Mouse (Mus musculus) cerebellum, adult 8-10 months (tissue): ENCODE measurements at regions not wholly inside any gene's neighbourhood (a gene's known extent, or its start where the extent isn't known, plus 50 kb on each side); places are given as distances from the start of the nearest gene placed in this dataset.
A peak's percentile ranks its signal among the peaks of the same experiment; 100 is the strongest.

ENCODE experiments used
- DNase-seq: peaks from one replicate; pipeline ENCODE4 v3.0.0; 2022

DNA sequence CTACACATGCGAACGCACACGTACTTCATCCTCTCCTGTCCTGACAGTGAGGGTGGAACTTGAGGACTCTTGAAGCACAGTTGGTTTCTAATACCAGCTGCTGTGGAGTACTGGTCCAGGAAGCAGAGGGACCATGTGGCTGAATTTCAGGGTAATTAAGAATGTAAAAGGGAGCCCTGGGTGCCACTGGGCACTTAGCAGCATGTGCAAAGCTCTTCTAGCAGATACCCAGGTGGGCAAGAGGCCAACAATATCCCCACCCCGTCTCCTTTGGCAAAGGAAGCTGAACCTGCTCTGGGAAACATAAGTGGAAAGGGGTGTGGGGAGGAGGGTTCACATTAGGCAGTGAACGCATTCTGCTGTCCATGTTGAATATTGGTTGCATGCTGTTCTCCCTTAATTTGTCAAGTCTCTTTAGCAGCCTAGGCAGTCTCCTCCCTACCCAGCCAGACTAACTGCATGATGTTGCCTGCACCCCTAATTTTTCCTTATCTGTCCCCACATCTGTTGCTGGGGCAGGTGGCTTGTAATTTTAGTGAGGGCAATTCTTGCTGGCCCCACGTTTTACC is 369.6 kb downstream of the Sorl1 start:
- DNase-seq, result no peak

DNA sequence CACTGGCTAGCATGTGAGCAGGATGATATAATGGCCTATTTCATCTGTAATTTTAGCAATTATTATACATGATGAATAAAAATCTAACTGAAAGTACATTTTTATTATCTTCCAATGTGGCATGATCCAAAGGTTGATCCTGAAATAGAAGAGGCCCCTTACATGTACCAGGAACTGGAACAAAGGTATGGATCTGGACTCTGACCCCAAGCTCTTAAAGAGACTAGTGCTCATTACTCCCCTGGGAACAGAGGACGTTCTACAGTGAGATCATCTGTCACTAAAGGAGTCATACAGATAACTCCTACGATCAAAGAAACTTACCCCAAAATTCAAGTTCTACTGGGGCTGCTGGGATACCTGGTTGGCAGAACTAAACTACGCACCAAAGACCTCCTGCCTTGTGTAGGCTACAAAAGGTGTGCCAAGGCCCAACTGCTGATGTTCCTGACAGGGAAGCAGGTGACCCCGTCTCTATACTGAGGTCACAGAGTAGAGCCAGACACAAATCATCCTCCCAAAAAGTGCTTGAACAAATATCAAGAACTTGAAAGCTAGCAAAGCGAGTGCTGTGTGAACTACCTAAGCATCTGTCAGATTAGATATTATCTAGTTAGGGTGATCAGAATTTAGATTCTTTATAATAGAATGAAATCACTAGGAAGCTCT is 378.0 kb downstream of the Sorl1 start:
- no peak for DNase-seq

DNA sequence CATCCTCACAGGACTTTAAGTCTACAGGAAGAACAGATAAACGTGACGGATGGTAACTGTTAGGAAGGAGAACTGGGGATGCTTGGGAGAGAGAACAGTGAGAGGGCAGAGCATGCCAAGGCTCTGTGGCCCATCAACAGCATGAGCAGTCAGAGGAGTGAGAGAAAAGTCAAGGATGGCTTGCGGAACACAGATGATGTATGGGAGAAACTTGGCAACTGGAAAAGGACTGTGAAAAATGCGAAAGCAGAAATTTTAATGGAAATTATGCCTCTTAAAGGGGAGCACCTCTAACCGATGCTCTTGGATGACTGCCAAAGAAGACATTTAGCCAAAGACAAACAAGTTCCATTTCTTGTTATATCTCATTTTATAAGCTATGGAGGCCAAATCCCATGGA is 382.6 kb downstream of the Sorl1 start:
- DNase-seq, result no peak

DNA sequence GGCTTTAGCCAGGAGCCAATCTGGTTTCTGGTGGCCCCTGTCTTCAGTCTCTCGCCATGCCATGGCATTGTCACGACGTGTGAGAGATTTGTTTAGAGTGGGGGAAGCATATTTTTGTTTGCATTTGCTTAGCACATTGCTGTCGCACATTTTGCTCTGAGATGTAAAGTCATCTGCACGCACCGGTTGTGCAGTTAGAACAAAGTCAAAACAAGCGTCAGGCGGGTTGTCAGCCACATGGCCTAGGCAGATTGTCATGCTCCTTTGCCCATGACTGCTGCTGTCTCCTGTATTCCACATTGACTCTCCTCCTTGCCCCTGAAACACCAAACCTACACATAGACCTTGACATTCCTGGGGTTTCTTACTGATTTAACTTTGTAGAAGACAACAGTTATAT is 383.6 kb downstream of the Sorl1 start:
- DNase-seq, result no peak

DNA sequence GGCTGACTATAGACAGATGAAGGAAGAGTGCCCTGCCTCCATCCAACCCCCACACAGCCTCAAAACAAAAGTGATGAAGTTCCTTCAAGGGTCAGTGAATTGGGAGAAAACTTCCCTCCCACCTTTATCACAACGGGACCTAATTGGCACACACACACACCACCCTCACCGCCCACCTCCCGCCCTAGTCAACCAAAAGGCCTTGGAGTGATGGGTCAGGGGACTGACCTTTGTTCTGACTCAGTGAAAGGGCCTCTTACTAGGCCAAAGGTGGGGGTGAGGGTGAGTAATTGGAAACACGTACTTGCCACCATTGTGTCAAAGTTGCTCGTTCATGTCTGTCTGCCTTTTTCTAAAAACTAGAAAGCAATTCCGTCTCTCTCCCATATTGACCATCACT is 386.4 kb downstream of the Sorl1 start:
- no peak for DNase-seq

DNA sequence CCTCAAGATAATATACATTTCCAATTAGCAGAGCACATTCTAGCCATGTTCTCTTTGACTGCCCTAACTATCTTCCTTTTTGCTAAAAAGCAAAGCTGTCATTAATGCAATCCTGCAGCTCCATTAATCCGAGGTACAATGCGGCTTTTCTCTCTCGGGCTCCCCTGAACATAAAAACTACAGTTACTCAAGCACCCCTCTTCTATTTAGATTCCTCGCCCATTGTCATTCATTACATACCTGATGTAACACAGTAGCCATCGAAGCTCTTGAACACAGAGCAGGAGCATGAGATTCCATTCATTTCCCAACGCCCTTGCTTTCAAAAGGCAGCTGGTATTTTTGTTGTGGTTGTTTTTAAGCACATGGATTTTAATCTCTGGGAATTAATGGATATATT is 387.2 kb downstream of the Sorl1 start:
- no peak for DNase-seq

DNA sequence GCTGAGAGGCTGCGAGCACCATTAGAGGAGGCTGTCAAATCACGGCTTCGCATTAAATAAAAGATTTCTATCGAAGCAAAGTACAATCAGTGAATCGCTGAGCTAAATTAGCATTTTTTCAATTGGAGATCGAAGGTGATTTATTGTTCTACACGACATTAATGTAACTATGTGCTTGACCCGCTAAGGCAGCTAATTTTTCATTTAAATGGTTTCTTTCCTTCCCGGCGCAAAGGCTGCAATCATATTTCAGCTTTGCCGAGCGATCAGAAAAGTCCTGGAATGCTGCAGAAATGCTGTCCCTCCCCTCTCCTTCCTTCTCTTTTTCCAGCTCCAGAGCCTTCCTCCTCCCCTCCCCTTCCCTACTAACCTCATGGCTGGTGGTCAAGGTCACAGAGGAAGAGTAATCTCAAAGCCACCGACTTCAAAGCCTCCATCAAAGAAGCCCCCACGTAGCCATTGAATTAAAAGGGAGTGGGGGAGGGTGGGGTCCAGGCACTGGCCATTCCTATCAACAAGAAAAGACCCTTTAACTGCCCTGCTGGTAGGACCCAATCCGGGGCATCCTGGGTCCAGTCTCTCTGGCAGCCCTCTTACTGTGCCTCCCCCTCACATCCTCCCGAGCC is 387.8 kb downstream of the Sorl1 start:
- DNase-seq, result no peak

DNA sequence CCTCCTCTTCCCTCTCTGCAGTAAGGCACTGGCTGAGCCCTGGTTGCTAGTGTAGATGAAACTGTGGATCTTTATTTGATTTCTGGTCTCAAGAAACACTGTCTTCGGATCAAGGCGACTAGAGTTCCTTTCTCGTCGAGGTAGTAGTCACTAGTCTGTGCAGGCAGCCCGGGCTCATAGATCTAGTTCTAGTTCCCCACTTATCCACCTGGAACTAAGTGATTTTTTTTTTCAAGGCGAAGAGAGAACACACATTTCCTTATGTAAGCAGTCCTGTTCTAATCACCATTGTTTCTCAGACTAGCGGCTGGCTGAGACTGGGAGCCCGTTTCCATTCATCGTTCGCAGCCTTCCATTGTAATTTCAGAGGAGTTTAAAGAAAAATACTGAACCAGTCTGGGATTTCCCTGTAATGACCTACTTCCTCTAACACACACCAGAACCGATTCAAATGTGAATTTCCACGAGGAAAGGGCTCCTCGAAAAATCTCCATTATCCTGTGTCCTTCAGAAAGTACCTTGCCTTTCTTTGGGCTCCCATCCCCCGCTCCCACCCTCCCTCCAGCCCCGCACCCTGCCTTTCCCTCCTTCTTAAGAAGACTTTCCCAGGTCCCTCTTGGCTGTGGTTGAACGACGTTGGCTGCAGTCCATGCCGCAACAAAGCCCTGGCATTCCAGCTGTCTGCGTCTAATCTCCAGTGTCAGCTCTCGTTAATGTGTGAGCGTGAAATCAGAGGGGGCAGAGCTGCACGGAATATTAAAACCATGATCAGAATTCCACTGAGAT is 388.5 kb downstream of the Sorl1 start:
- DNase-seq, result peak; percentile 14

- no peak for DNase-seq
Observed at GRCm38 (mm10) chr9:41734925-41735447, 389.1 kb downstream of the Sorl1 start.

GRCm38 (mm10) chr9:41721609-41722008 is 402.5 kb downstream of the Sorl1 start:
- DNase-seq, result no peak

GRCm38 (mm10) chr9:41715231-41715630 is 408.9 kb downstream of the Sorl1 start:
- no peak for DNase-seq

DNA sequence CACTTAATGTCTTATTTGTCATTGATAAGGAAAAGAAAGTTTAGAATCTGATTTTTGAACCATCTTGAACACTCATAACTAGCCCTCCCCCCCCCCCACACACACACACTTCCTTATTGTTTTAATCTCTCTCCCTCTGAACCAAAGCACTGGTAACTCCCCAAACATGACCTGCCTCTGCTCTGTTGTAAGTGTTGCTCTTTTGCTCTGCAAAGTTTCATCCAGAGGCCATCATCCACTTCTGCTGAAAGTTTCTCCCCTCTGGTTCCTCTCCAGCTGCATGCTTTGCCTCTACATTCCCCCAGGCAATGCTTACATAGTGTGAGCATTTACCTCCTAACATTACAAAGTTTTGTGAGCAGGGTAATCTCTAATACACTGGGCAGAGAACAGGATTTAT is 418.1 kb downstream of the Sorl1 start:
- DNase-seq, result no peak

DNA sequence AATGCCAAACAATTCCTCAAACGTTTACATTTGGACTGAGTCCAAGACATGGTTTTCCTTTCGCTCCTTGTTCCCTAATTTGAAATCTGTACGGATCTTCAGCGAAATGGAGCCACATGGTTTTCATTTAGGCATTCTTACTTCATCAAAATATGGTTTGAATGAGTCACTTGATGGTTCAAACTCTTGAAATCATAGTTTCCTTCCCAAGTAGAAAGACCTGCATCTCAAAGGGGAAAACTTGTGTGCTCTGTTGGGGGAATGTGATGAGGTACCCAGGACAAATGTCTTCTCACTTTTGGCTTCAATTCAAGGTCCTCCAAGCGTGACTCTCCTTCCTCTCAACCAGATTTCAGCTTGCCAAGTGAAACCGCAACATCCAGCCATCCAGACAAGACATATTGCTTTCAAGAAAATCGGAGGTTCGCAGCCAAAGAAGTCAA is 418.6 kb downstream of the Sorl1 start:
- no peak for DNase-seq

GRCm38 (mm10) chr9:41703091-41703490 is 421.0 kb downstream of the Sorl1 start:
- DNase-seq, result no peak

DNA sequence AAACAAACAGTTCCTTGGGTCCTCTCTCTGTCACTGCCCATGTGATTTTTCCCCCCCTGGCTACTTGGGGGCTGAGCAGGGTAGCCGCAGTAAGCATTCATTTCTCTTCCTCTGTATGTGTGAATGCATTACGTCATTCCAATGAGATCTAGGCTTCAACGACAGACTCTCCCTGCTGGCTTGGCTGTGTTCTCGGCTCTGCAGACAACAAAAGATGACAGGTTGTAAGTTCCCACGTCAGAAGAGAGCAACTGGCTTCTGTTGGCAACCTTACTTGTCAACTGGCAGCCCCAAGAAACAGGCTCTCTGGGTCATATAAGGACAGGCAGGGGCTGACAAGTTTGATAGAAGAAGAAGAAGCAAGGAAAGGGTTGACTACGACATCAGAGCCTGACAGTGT is 423.4 kb downstream of the Sorl1 start:
- DNase-seq, result no peak

DNA sequence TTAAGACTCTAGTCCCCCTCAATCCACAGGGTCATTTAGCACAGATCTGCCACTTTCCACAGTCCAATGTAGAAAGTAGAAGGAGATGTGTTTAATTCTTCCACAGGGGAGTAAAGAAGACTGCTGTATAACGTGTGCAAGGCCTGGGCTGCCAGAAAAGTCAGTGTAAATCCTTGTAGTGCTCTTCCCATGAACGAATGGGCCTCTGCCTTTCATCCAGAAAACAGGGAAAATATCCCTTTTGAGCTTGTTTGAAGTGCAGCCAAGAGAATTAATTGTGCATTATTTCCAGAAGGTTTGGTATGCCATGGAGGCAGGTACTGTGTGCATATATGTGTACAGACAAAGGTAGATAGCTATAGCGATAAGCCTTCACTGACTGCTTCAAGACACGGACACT is 425.1 kb downstream of the Sorl1 start:
- no peak for DNase-seq

DNA sequence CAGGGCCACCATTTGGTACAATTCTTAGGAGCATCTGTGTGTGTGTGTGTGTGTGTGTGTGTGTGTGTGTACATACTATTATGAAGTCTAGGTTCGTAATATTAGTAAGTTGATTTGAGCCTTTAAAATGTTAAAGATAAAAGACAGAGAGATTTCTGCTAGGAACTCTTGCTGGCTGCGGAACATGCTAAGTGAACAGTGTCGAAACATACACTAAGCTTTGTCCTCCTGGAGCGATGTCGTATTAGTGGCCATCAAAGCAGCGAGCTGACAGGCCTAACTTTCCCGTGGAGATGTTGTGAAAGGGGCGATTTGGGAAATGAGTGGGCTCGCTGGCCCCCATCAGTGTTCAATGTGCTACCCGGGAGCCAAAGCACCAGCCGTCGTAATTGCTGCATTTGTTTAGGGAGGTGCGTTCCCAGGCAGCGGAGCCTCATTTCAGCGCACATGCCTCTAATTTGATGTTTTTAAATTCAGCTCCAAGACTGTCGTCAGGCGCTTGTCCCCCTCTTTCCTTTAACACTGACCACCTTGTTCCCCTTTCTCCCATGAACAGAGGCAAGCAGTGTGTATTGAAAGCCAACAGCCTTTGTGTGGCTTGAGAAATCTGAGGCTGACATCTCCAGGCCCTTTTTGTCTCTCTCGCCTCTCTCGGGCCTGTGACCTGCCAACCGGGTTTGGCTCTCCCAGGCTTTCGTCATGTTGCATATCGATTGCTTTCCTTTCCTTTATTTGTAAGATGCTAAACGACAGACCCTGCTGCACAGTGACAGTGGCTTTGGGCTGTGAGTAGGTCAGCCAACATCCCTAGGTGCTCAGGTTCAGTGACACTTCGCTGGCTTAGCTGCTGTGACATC is 426.3 kb downstream of the Sorl1 start:
- DNase-seq, result peak; percentile 3

GRCm38 (mm10) chr9:41697160-41697559 is 426.9 kb downstream of the Sorl1 start:
- no peak for DNase-seq

DNA sequence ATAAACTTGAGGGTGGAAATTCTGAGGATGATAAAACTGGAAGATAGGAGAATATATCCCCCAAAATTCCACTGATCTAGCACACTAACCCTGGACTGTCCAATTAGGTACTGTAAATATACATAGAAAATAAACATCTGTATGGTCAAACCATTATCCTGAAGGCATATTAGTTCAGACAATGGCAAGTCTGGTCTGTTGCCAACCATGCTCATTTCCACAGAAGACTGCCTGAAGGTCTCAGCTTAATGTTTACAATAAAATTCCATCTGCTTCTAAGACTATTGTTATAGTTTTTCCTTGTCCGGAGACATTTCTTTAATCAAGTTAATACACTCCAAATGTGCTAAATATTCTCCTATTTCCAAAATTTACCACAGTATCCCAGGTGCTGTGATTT is 441.2 kb downstream of the Sorl1 start:
- DNase-seq, result no peak

GRCm38 (mm10) chr9:41675656-41676055 is 448.4 kb downstream of the Sorl1 start:
- DNase-seq, result no peak

DNA sequence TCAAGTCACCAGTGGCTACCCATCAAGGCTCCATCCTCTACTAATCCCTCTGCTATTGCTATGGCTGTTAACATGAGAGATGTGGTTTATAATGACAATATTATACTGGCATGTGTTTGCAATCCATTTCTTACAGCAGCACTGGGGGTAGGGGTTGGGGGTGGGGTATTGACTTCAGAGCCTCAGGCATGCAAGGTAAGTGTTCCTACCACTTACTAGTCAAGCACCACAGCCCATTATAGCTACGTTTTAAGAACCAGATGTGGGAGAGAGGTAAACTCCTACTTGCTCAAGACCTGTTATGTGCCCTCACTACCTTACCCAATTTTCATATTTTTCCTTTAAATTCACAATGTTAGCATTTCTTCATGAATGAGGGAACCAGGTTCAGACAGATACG is 451.1 kb downstream of the Sorl1 start:
- DNase-seq, result no peak

GRCm38 (mm10) chr9:41668741-41669140 is 455.4 kb downstream of the Sorl1 start:
- DNase-seq, result no peak
